Mouse (Mus musculus) MEL-GATA-1-ER (cell line): ENCODE data around the gene Olfr574.

Experiments
- DNase-seq: peaks from one replicate; pipeline ENCODE4 v3.0.0-alpha.2; 2012; ENCODE audit warnings: low read depth; ENCODE audit errors: extremely low read depth

The Olfr574 gene

GRCm38 (mm10) chr7:102948167-102948566 is at the start of gene Olfr574:
Gene Olfr574, plus strand, starts transcription at chr7:102948467.
- no peak for DNase-seq

GRCm38 (mm10) chr7:102915261-102915660 is 33.0 kb upstream of the Olfr574 start:
- DNase-seq, result no peak

DNA sequence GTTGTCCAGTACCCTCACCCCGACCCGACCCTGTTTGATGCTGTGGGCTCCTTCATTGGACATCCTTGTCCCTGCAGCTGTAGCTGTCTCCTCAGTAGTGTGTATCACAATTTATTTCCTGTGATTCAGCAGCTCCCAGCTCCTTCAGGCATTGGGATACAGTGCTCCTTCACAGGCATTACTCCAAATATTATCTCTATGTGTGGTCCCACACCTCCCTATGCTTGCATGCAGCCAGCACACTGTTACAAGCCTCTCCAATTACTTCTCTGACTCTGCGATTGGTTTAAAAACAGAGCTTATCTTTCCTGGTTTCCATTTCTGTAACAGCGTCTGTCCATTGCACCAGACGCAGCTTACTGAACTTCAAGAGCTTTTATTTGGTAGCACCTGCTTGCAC is 31.9 kb upstream of the Olfr574 start:
- DNase-seq, result no peak

GRCm38 (mm10) chr7:102917032-102917875 is 31.0 kb upstream of the Olfr574 start, which contains the start of gene Olfr571:
Gene Olfr571, minus strand, starts transcription at chr7:102917536.
- no peak for DNase-seq

GRCm38 (mm10) chr7:102919632-102920031 is 28.6 kb upstream of the Olfr574 start:
- peak; percentile 6 for DNase-seq

GRCm38 (mm10) chr7:102924109-102924508 is 24.2 kb upstream of the Olfr574 start, which contains the start of gene Olfr572:
Gene Olfr572, plus strand, starts transcription at chr7:102924409.
- DNase-seq, result no peak

DNA sequence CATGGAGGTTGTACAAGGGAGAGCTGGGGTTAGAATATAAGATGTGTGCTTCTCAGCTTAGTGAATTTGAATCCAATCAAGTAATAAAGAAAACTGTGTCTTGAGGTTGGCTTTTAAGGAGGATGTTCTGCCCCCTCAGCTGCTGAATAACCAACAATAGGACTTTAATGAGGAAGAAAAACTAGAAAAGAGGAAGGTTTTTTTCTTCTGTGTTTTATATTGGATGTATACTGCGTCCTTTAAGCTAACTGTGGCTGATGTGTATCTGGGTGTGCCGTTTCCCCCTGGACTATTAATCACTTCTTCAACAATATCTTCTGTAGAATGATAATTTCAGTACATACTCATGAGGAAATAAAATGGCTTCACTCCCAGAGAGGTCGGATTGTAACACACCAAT is 21.2 kb upstream of the Olfr574 start:
- no peak for DNase-seq

DNA sequence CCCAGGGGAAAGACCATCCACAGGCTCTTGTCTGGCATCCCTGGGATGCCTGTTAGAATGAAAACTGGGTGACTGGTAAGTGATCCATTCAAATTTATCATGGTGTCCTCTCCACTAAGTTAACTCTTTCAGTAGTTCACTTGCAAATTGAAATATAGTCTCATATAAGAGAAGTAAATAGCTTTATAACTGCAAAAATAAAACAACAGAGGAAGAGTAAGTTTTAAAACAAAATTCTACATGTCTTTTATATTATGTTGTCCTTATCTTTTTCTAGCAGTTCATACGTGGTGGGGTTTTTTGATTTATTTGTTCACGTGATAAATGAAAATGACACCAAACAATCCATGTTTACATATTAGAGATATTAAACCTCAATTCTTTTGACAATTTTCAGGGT is 5.8 kb upstream of the Olfr574 start, which contains the start of gene Olfr573-ps1:
Gene Olfr573-ps1, minus strand, starts transcription at position 101 of the 400 bp plus-strand sequence.
- no peak for DNase-seq

- no peak for DNase-seq
Measured at GRCm38 (mm10) chr7:102943417-102943816, 4.8 kb upstream of the Olfr574 start.

DNA sequence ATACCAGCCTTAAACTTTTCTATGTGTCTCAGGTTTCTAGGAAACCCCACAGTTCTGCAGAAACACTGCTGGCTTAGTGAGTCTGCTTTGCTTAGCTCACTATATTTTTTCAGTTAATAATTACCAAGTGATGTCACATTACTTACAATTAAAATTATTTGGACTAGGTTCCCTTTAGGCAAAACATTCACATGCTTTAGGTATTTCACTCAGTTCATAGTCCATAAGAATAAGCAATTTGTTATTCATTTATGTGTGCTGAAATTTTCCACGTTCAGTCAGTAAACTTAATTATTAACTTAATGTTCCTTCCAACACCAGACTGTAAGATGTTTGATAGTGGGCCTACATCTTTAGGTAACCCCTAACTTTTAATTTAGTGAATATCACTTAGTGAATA is 2.5 kb downstream of the Olfr574 start:
- no peak for DNase-seq

DNA sequence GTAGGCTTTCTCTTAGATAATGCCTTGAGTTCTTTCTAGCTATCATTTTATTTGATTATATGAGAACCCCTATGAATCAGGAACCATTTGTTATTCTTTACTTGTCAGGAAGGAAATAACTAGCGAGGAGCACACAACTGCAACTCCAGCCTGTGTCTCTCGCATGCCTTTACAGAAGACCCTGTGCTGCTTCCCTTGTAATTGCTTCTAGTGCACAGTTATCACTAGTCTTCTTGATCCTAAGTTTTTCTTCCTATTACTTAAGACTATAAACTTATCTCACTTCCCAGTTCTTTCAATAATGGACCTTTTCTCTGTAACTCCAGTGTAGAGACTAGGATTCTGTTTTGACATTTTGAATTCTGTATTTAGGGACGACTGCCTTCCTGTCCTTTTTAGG is 9.9 kb downstream of the Olfr574 start:
- DNase-seq, result no peak

DNA sequence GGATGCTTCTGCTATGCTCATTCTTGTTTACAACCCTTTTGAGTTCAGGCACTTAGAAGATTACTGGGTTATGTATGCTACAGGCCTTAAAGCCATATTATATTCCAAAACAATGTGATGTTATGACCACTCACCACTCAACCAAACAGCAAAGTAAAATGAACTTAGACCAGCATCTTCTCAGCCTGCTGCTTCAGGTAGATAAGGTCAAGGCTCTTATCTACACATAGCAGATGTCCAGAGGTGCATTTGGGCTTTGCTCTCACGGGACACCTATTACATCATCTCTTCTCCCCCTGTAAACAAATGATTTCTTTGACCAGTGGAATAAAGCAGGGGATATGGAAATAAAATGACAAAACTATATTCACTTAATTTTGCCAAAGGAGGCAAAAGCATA is 10.3 kb downstream of the Olfr574 start, which contains the start of gene Olfr575:
Gene Olfr575, minus strand, starts transcription at position 183 of the 400 bp plus-strand sequence.
- DNase-seq, result no peak

DNA sequence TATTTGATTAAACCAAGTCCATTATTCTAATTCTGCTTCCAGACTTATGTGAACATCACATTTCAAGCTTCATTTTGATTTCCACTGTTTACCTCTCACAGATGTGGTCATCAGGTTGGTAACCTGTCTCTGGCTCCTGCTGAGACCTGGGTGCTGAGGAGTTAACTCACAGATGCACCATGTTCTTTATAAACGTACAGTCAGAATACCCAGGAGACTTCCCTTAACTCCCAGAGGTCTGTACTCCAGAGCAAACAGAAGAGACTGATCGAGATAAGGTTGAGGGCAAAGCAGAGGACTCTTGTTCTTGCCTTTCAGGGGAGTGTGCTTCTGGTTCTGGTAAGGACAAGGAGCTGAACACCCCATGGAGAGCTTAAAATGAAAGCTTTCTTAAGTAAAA is 14.1 kb downstream of the Olfr574 start, which contains the start of gene Olfr576:
Gene Olfr576, plus strand, starts transcription at position 301 of the 400 bp plus-strand sequence.
- DNase-seq, result no peak

- no peak for DNase-seq
Measured at GRCm38 (mm10) chr7:102974399-102974798, 26.1 kb downstream of the Olfr574 start.

DNA sequence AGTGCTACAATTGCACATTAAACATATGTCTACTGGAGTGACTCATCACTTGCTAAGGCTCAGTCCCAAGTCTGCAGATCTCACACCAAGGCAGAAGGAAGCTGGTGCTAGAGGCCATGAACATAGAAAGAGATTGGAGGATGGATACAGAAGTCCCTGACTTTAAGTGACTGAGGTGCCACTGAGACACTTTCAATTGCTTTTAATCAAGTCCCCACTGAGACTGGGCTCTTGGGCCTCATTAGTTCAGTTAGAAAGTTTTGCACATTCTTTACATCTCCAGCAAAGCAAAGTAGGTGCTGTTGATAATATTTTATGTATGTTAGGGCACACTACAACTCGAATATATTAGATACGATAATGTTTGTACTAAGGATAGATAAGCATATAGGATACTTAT is 27.6 kb downstream of the Olfr574 start, which contains the start of gene Olfr577:
Gene Olfr577, minus strand, starts transcription at position 101 of the 400 bp plus-strand sequence.
- DNase-seq, result no peak

- no peak for DNase-seq
Measured at GRCm38 (mm10) chr7:102989224-102989623, 41.0 kb downstream of the Olfr574 start, which contains the start of gene Olfr578. Gene Olfr578, minus strand, starts transcription at chr7:102989324.
